36 mouse cellular contexts compared by ENCODE assay signal in the genomic region with DNA sequence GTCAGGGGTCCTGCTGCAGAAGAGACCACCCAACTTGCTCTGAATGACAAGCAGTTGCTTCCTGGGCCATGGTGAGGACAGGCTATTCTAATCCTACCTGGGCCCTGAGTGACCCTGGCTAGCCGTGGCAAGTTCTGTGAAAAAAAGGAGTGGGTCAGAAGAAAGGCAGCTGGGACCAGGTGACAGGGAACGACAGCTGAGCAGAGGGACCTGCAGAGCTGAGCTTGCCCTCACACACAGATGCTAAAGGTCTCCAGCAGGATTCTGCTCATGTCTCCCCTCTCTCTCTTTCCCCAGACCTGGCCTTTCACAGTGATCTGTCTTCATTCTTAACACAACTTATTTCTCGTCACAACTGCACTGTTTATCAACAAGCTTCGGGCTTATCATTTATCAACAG.
"Had no signal": no experiment of that assay in that cellular context is flagged by ENCODE, and none has a peak within 500 bp of the region (broad histone marks: within the 10 kb centered on the region; RNA-seq: fewer than 3 reads in every experiment).

No protein-coding gene starts in this region.

- H3K27ac ChIP-seq: heart, adult 2 months; heart, embryonic 10.5 days; heart, embryonic 15.5 days; hindbrain, embryonic 10.5 days; hindbrain, embryonic 12.5 days; hindbrain, embryonic 13.5 days; hindbrain, embryonic 14.5 days; hindbrain, embryonic 15.5 days; hindbrain, postnatal 0 days; intestine, embryonic 15.5 days; kidney, embryonic 15.5 days; kidney, postnatal 0 days; layer of hippocampus, adult 2 months had no signal

- H3K4me3 ChIP-seq: heart, adult 2 months; heart, embryonic 10.5 days; heart, embryonic 12.5 days; heart, embryonic 13.5 days; heart, embryonic 15.5 days; hindbrain, embryonic 10.5 days; hindbrain, embryonic 12.5 days; hindbrain, embryonic 13.5 days; hindbrain, embryonic 15.5 days; intestine, embryonic 15.5 days; kidney, embryonic 15.5 days; layer of hippocampus, adult 2 months had no signal

- ATAC-seq: hindbrain, embryonic 16.5 days; hindbrain, postnatal 0 days; inflammation-experienced regulatory T-cells, adult 6 months; intestine, embryonic 15.5 days; intestine, embryonic 16.5 days; intestine, postnatal 0 days had no signal

- H3K4me2 ChIP-seq: heart, embryonic 11.5 days; heart, embryonic 12.5 days; heart, embryonic 13.5 days; heart, embryonic 15.5 days; hindbrain, embryonic 12.5 days; hindbrain, embryonic 13.5 days; hindbrain, embryonic 14.5 days; hindbrain, embryonic 15.5 days; intestine, embryonic 15.5 days; kidney, embryonic 15.5 days had no signal

- H3K9me3 ChIP-seq: heart, embryonic 10.5 days; heart, embryonic 12.5 days; heart, embryonic 13.5 days; heart, embryonic 15.5 days; hindbrain, embryonic 10.5 days; hindbrain, embryonic 12.5 days; hindbrain, embryonic 13.5 days; hindbrain, embryonic 15.5 days; intestine, embryonic 15.5 days; kidney, embryonic 15.5 days had no signal

- H3K27me3 ChIP-seq: heart, embryonic 12.5 days; heart, embryonic 13.5 days; heart, embryonic 15.5 days; hindbrain, embryonic 12.5 days; hindbrain, embryonic 13.5 days; hindbrain, embryonic 15.5 days; intestine, embryonic 15.5 days; kidney, embryonic 15.5 days had no signal

- H3K9ac ChIP-seq: heart, embryonic 12.5 days; heart, embryonic 13.5 days; heart, embryonic 15.5 days; hindbrain, embryonic 12.5 days; hindbrain, embryonic 13.5 days; hindbrain, embryonic 14.5 days; hindbrain, embryonic 15.5 days; intestine, embryonic 15.5 days; kidney, embryonic 15.5 days had no signal

- H3K36me3 ChIP-seq: heart, embryonic 10.5 days; heart, embryonic 12.5 days; heart, embryonic 13.5 days; heart, embryonic 15.5 days; hindbrain, embryonic 10.5 days; hindbrain, embryonic 12.5 days; hindbrain, embryonic 13.5 days; hindbrain, embryonic 15.5 days; intestine, embryonic 15.5 days; kidney, embryonic 15.5 days had no signal

- H3K4me1 ChIP-seq: heart, embryonic 12.5 days; heart, embryonic 15.5 days; hindbrain, embryonic 10.5 days; hindbrain, embryonic 15.5 days; intestine, embryonic 15.5 days had no signal

- DNase-seq: heart, adult 18-20 months; heart, adult 2 months; heart, postnatal 10 days; heart, postnatal 14 days; heart, postnatal 36 days; heart, postnatal 4 days; kidney, adult 11 months; kidney, adult 18-20 months; kidney, adult 2 months; kidney, adult 8-10 months; kidney, adult 9 months; kidney, postnatal 10 days; kidney, postnatal 14 days; kidney, postnatal 25 days; kidney, postnatal 36 days; kidney, postnatal 4 days; layer of hippocampus, adult 9-11 months had no signal
